Mouse (Mus musculus) T-helper 1 cell (primary cell): Measurements from ENCODE around the gene Rhot2.
"Not testable (repeated sequence)": the region's sequence is repeated elsewhere in the genome, so short reads cannot be mapped to it uniquely, and the experiment has no call there.

Source experiments
- in situ Hi-C: fragments of 300-600 bp; cut with MboI, MseI; formaldehyde crosslinking; loops from one replicate; pipeline ENCODE4 v1.15.1; 2025; ENCODE audit warnings: high pct_unique_total_duplicates

Gene Rhot2

DNA sequence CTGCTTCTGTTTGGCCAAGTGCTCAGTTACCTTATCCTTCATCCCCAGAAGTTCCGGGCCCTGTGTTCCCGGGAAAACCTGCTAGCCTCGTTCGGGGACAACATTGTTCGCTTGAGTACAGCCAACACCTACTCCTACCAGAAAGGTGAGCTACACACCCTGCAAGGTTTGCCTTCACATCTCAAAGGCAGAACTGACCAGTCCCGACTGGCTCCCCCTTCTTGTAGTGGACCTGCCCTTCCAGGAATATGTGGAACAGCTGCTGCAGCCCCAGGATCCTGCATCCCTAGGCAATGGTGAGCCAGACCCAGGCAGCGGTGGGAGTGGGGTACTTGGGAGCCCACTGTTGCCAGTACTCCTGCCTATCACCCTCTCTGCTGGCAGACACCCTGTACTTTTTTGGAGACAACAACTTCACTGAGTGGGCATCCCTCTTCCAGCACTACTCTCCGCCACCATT lies 15.1 kb downstream of the Rhot2 start:
- in situ Hi-C loops, result loop anchor here (10.0 kb wide), 1 partner anchor 815 kb away; the partner anchor contains the start of genes Cramp1l and Ift140

DNA sequence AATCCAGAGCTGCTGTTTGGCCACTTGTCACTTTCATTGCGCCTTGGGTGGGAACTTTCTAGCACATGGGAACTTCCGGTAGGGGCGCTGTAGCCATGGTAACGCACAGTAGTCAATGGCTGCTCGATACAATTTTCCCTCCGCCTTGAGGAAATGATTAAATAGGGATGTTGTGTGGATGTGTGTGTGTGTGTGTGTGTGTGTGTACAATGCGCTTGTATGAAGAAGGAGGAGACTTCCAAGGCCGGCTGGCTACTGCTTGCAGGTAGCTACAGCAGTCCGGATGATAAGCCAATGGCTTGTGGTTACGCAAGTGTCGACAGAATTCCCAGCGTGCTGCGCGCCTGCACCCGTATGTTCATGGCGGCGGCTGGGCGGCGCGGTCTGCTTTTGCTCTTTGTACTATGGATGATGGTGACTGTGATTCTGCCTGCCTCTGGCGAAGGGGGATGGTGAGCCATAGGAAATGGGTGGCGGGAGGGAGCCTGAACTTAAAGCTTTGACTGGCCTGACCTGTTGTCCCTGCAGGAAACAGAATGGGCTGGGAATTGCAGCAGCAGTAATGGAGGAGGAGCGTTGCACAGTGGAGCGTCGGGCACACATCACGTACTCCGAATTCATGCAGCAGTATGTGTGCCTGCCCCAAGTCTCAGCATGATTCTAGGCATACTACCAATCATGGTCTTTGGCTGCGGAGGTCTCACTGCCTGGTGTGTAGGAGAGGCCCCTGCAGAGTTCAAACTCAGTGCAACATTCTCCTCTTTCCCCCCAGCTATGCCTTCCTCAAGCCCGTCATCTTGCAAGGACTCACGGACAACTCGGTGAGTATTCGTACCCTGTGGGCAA lies 15.7 kb downstream of the Rhot2 start, which contains the start of gene Jmjd8:
Gene Jmjd8 (plus strand): TSS at position 156 of the 846 bp plus-strand sequence.
- in situ Hi-C loops, result no loop called here

DNA sequence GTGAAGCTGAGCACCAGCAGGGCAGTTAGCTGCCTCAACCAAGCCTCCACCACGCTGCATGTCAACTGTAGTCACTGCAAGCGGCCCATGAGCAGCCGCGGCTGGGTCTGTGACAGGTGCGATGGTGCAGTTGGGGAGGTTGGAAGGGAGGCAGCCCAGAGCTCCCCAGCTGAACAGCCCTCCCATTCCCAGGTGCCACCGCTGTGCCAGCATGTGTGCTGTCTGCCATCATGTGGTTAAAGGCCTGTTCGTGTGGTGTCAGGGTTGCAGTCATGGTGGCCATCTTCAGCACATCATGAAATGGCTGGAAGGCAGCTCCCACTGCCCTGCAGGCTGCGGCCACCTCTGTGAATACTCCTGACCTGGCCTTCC lies 16.4 kb downstream of the Rhot2 start:
- in situ Hi-C loops, result no loop called here

- in situ Hi-C loops, result no loop called here
These were observed 17.0 kb downstream of the Rhot2 start for GRCm38 (mm10) chr17:25827546-25828222.

- in situ Hi-C loops, result no loop called here
These were observed 17.6 kb downstream of the Rhot2 start for GRCm38 (mm10) chr17:25827011-25827410.

DNA sequence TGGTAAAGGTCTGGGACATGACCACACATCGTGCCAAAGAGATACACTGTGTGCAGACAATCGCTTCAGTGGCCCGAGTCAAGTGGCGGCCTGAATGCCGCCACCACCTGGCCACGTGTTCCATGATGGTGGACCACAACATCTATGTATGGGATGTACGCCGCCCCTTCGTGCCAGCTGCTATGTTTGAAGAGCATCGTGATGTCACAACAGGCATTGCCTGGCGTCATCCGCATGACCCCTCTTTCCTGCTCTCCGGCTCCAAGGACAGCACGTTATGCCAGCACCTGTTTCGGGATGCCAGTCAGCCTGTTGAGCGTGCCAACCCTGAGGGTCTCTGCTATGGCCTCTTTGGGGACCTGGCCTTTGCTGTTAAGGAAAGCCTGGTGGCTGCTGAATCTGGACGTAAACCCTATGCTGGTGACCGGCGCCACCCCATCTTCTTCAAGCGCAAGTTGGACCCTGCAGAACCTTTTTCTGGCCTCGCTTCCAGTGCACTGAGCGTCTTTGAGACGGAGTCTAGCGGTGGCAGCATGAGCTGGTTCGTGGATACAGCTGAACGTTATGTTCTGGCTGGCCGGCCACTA lies 18.6 kb downstream of the Rhot2 start:
- in situ Hi-C loops, result no loop called here

GRCm38 (mm10) chr17:25825311-25825710 lies 19.3 kb downstream of the Rhot2 start:
- in situ Hi-C loops, result no loop called here

GRCm38 (mm10) chr17:25824362-25825142 lies 20.1 kb downstream of the Rhot2 start:
- in situ Hi-C loops, result no loop called here

- in situ Hi-C loops, result no loop called here
These were observed 21.2 kb downstream of the Rhot2 start, which contains the start of gene Wdr24 for GRCm38 (mm10) chr17:25823452-25823851. TSS of gene Wdr24 (plus strand) at chr17:25823627.

DNA sequence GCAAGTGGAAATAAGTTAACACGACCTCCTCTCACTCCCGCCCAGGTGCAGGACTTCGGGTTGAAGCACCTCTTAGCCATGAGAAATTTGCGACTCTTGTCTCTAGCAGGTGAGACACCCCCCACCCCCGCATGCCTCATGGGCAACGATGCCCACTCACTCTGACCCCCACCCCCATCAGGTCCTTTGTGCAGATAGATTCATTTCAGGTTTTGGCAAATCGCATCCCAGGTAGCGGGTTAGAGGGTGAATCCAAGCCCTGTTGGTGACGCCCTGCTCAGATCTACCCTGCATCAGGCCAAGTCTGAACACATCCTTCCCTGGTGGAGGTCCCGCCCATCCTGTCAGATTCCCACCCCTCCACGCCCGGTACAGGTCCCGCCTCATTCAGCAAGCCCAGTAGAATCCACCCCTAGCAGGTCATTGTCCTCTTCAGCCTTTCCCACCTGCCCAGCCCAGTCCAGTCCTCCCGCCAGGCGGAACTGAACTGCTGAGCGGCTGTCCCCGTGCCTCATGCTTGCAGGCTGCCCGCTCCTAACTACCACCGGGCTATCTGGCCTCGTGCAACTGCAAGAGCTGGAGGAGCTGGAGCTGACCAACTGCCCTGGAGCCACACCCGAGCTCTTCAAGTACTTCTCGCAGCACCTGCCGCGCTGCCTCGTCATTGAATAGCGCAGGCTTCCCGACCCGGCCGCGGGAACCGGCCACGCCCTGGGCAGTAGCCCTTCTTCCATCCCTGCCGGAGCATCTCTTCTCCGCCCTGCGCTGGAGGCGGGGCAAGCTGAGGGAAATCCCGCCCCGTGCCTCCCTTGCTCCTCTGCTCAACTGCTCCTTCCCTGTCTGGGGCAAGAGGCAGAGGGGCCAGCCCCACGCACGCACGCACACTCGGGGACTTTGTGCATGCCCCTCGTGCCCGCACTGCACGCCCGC lies 25.5 kb downstream of the Rhot2 start:
- in situ Hi-C loops, result no loop called here

DNA sequence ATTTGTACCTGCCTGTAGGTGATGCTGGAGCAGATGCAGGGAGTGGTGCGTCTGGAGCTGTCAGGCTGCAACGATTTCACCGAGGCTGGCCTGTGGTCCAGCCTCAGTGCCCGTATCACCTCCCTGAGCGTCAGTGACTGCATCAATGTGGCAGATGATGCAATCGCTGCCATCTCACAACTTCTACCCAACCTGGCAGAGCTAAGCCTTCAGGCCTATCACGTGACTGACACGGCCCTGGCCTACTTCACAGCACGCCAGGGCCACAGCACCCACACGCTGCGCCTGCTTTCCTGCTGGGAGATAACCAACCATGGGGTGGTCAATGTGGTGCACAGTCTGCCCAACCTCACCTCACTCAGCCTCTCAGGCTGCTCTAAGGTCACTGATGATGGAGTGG lies 27.0 kb downstream of the Rhot2 start:
- in situ Hi-C loops, result no loop called here

DNA sequence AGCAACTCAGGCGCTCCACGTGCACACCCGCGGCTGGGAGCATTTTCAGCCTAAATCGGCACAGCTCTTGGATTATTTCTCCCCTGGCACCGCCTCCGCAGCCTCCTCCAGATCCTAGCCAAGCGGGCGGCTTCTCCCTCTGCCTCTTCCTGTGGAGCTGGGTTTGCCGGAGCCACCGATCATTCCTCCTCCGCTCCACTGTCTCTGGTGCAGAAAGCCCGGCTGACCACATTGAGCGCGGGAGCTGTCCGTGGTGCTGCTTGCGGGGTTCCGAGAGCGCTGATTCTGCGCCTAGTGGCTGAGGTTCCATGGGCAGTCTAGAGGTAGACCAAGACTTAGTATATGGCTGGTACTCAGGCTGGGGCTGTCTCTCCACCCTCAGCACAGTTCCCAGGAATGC lies 31.2 kb downstream of the Rhot2 start:
- in situ Hi-C loops, result no loop called here

DNA sequence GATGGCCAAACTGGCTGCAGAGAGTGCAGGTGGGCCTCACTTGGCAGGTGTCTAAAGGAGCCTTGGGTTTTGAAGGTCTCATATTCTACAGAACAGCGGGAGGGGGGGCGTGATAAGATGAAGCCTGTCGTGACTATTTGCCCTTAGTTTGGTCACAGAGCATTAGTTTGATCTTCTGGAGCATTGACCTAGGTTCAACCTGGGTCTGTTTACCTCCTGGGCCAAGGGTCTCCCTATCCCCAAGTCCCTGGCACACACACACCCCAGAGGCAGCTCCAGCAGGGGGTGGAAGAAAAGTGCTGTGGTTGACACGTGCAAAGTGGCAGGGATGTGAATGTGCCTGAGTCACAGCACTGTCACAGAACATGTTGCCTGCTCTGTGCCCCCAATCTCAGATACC lies 33.8 kb downstream of the Rhot2 start:
- in situ Hi-C loops, result no loop called here

- in situ Hi-C loops, result no loop called here
These were observed 34.9 kb downstream of the Rhot2 start for GRCm38 (mm10) chr17:25809606-25810340.

GRCm38 (mm10) chr17:25808789-25809605 lies 35.7 kb downstream of the Rhot2 start, which contains the start of gene Fbxl16:
TSS of gene Fbxl16 (plus strand) at chr17:25809085.
- in situ Hi-C loops, result no loop called here

DNA sequence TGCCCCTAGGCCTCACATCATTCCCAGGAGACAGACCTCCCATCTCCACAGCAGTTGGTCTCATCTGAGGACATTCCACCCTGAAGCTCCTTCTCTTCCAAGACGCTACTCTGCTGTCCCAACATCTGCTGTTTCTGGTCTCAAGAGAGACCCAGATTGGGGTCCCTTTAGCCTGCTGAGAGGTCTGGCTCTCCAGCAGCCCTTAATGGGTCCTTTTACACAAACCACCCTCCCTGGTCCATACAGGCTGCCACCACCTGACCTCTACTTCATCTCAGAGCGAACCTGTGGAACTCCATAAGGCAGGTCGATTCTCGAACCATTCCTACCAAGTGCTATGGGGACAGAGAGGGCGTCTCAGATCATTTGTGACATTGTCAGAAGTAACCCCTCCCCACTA lies 36.6 kb downstream of the Rhot2 start:
- in situ Hi-C loops, result no loop called here

DNA sequence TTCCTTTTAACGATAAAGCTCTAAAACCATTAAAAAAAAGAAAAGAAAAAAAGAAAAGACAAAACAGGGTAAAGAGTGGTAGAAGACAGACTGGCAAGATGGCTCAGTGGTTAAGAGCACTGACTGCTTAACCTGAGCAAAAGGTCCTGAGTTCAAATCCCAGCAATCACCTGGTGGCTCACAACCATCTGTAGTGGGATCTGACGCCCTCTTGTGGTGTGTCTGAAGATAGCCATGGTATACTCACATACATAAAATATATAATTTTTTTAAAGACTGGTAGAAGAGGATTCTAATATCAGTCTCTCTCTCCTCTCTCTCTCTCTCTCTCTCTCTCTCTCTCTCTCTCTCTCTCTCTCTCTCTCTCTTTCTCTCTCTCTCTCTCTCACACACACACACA lies 37.2 kb downstream of the Rhot2 start:
- in situ Hi-C loops, result not testable (repeated sequence)

GRCm38 (mm10) chr17:25806507-25806906 lies 38.1 kb downstream of the Rhot2 start:
- in situ Hi-C loops, result no loop called here
